Mouse (Mus musculus) CH12.LX (cell line): ENCODE data around the gene Qrfp. TPM values are rescaled to one million over a fixed set of nuclear protein-coding genes. Genes with fewer than 3 reads are reported as not detected.

Source experiments
- DNase-seq: peaks from one replicate; pipeline ENCODE4 v3.0.0-alpha.2; 2013; ENCODE audit errors: extremely low read depth
- H3K27ac ChIP-seq: 2 replicates; pipeline ENCODE4 v1.5.1; 2012; ENCODE audit warnings: low read depth, mild to moderate bottlenecking, control low read depth, moderate library complexity; ENCODE audit not compliant: insufficient read depth
- H3K27me3 ChIP-seq: replicated peaks from 2 replicates; pipeline ENCODE3; 2012; ENCODE audit warnings: inconsistent platforms
- H3K36me3 ChIP-seq, 2 experiments: replicated peaks in 1 of 2; 2 replicates each; pipeline versions ENCODE3 to v1.6.1; 2012; ENCODE audit warnings: inconsistent platforms in 1 of 2, low read length in 1 of 2, mild to moderate bottlenecking in 1 of 2, mixed read lengths in 1 of 2, moderate library complexity in 1 of 2; ENCODE audit not compliant: control insufficient read depth in 1 of 2, insufficient read depth in 1 of 2
- H3K4me1 ChIP-seq, 2 experiments: 2 replicates each; pipeline ENCODE4 v1.6.1; 2012; ENCODE audit warnings: inconsistent platforms in 1 of 2, moderate library complexity in 1 of 2; ENCODE audit not compliant: insufficient read depth in 2 of 2, control insufficient read depth in 1 of 2
- H3K4me2 ChIP-seq: 2 replicates; pipeline ENCODE4 v1.6.1; 2012; ENCODE audit warnings: low read depth, mild to moderate bottlenecking, control low read depth; ENCODE audit not compliant: poor library complexity, insufficient read depth, severe bottlenecking
- H3K4me3 ChIP-seq, 3 experiments: fragments of 150-350 bp in 1 of 3; sonication (generic) in 1 of 3; replicated peaks in 1 of 3; 2 replicates each; pipeline versions ENCODE3 to v1.5.1; 2011 to 2012; ENCODE audit warnings: low read depth in 2 of 3, low read length in 2 of 3, mild to moderate bottlenecking in 2 of 3, moderate library complexity in 2 of 3, control low read depth in 1 of 3, improper control_type of control experiment in 1 of 3, inconsistent platforms in 1 of 3, mixed read lengths in 1 of 3; ENCODE audit not compliant: poor library complexity in 1 of 3
- H3K79me2 ChIP-seq: replicated peaks from 2 replicates; pipeline ENCODE4 v1.6.1; 2012; ENCODE audit warnings: mild to moderate bottlenecking, moderate library complexity; ENCODE audit not compliant: control insufficient read depth, poor library complexity, insufficient read depth, severe bottlenecking; ENCODE audit errors: extremely low read depth
- H3K9ac ChIP-seq: 2 replicates; pipeline ENCODE4 v1.6.1; 2012; ENCODE audit warnings: low read depth, mild to moderate bottlenecking, control low read depth, moderate library complexity; ENCODE audit not compliant: insufficient read depth
- H3K9me3 ChIP-seq: replicated peaks from 2 replicates; pipeline ENCODE3; 2012; ENCODE audit warnings: low read length, inconsistent platforms, mixed read lengths
- CHD1 ChIP-seq: IDR thresholded peaks from 2 replicates; pipeline ENCODE4 v1.6.1; 2012; ENCODE audit warnings: low read depth, low read length, improper control_type of control experiment, inconsistent platforms
- CHD2 ChIP-seq: IDR thresholded peaks from 2 replicates; pipeline ENCODE4 v1.6.1; 2011; ENCODE audit warnings: low read length, improper control_type of control experiment
- CTCF ChIP-seq, 2 experiments: IDR thresholded peaks in 1 of 2; conservative IDR thresholded peaks in 1 of 2; 2 replicates each; pipeline ENCODE4 v1.5.1; 2011 to 2012; ENCODE audit warnings: low read depth in 2 of 2, low read length in 2 of 2, improper control_type of control experiment in 1 of 2, inconsistent platforms in 1 of 2, mild to moderate bottlenecking in 1 of 2, moderate library complexity in 1 of 2
- ELF1 ChIP-seq: IDR thresholded peaks from 2 replicates; pipeline ENCODE4 v1.6.1; 2014; ENCODE audit warnings: low read depth, mild to moderate bottlenecking, inconsistent platforms, low read length, improper control_type of control experiment
- JUN ChIP-seq: IDR thresholded peaks from 2 replicates; pipeline ENCODE4 v1.6.1; 2011; ENCODE audit warnings: low read depth, mild to moderate bottlenecking, low read length, improper control_type of control experiment, moderate library complexity; ENCODE audit not compliant: insufficient read depth
- MAFK ChIP-seq: IDR thresholded peaks from 2 replicates; pipeline ENCODE4 v1.6.1; 2011; ENCODE audit warnings: low read length, improper control_type of control experiment; ENCODE audit not compliant: insufficient replicate concordance
- MAX ChIP-seq: IDR thresholded peaks from 2 replicates; pipeline ENCODE4 v1.6.1; 2011; ENCODE audit warnings: low read length, improper control_type of control experiment
- NELFE ChIP-seq: IDR thresholded peaks from 2 replicates; pipeline ENCODE4 v1.6.1; 2011; ENCODE audit warnings: low read depth, low read length, improper control_type of control experiment
- NRF1 ChIP-seq: IDR thresholded peaks from 2 replicates; pipeline ENCODE4 v1.6.1; 2014; ENCODE audit warnings: low read depth, mild to moderate bottlenecking, inconsistent platforms, low read length, improper control_type of control experiment, moderate library complexity
- PAX5 ChIP-seq: IDR thresholded peaks from 2 replicates; pipeline ENCODE4 v1.6.1; 2012; ENCODE audit warnings: low read length, inconsistent platforms, mixed read lengths
- POLR2A ChIP-seq: IDR thresholded peaks from 2 replicates; pipeline ENCODE4 v1.6.1; 2011; ENCODE audit warnings: low read depth, mild to moderate bottlenecking, improper control_type of control experiment, low read length
- POLR2AphosphoS2 ChIP-seq: IDR thresholded peaks from 2 replicates; pipeline ENCODE4 v1.6.1; 2011; ENCODE audit warnings: low read depth, low read length, improper control_type of control experiment
- RAD21 ChIP-seq: IDR thresholded peaks from 2 replicates; pipeline ENCODE4 v1.6.1; 2011; ENCODE audit warnings: low read depth, mild to moderate bottlenecking, low read length, improper control_type of control experiment, moderate library complexity
- TBP ChIP-seq: conservative IDR thresholded peaks from 2 replicates; pipeline ENCODE4 v1.6.1; 2011; ENCODE audit warnings: low read depth, low read length, improper control_type of control experiment
- TCF12 ChIP-seq: IDR thresholded peaks from 2 replicates; pipeline ENCODE4 v1.6.1; 2014; ENCODE audit warnings: low read depth, mild to moderate bottlenecking, inconsistent platforms, low read length, improper control_type of control experiment
- ZC3H11A ChIP-seq: IDR thresholded peaks from 2 replicates; pipeline ENCODE4 v1.6.1; 2012; ENCODE audit warnings: low read depth, mild to moderate bottlenecking, inconsistent platforms, low read length, improper control_type of control experiment
- ZKSCAN1 ChIP-seq: IDR thresholded peaks from 2 replicates; pipeline ENCODE4 v1.6.1; 2012; ENCODE audit warnings: low read depth, inconsistent platforms, low read length, improper control_type of control experiment, borderline replicate concordance
- ZNF384 ChIP-seq: IDR thresholded peaks from 2 replicates; pipeline ENCODE4 v1.6.1; 2012; ENCODE audit warnings: low read depth, low read length, improper control_type of control experiment, inconsistent platforms
- dilution Hi-C: fragments of 300-500 bp; cut with MboI; formaldehyde crosslinking; loops from 2 replicates; pipeline ENCODE4 v1.14.3; 2020; ENCODE audit warnings: low sequenced_read_pairs; ENCODE audit not compliant: extremely low pct_unique_long_range_greater_than_20kb, extremely low pct_ligation_motif_present
- in situ Hi-C: fragments of 300-500 bp; cut with MboI; formaldehyde crosslinking; loops from 3 replicates; pipeline ENCODE4 v1.14.3; 2019; ENCODE audit warnings: low sequenced_read_pairs, low pct_ligation_motif_present, low pct_unique_long_range_greater_than_20kb, mixed read lengths
- polyA plus RNA-seq: library from polyadenylated mRNA; unstranded; fragments of >175 nt; gene quantifications from 2 replicates; pipeline ENCODE4 v1.2.1, GENCODE M21; 2012; ENCODE audit warnings: low read depth; ENCODE audit not compliant: insufficient read length
- total RNA-seq, 2 experiments: library from RNA; depleted of rRNA; stranded (reverse); fragments of 300-350 nt in 1 of 2; fragments of >200 nt in 1 of 2; gene quantifications; 2 replicates each; pipeline ENCODE4 v1.2.3; 2012 to 2014

Qrfp gene
- total and polyA plus RNA-seq, 3 experiments = not detected

DNA sequence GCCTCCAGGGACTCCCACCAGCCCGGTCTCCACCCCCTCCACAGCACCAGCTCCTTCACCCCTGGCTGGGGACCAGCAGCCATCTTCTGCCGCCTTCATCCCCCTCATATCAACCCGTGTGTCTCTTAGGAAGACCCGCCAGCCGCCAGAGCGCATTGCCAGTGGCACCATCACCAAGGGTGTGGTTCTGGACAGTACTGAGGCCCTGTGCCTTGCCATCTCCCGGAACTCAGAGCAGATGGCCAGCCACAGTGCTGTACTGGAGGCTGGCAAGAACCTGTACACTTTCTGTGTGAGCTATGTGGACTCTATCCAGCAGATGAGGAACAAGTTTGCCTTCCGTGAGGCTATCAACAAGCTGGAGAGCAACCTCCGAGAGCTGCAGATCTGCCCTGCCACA lies 9.0 kb downstream of the Qrfp start:
- no peak overlapping the region for H3K4me3 ChIP-seq
- no peaks in the 10 kb centered on the region for H3K27me3 ChIP-seq
- H3K9me3 ChIP-seq = no peaks in the 10 kb centered on the region
- no peak overlapping the region for H3K9ac ChIP-seq
- H3K79me2 ChIP-seq = no peaks in the 10 kb centered on the region
- H3K4me2 ChIP-seq = no peak overlapping the region
- dilution Hi-C loops (no loop called here), in situ Hi-C loops (no loop called here)
- H3K4me1 ChIP-seq = peaks cover 13 to 15% of the 10 kb centered on the region in 2 experiments
- TF ChIP-seq TCF12 (no peak), TBP (no peak), CTCF (conservative IDR thresholded peaks at IDR 0.05 in 1 of 2, IDR thresholded peaks at IDR 0.05 in 1 of 2; ENCODE audit: low read depth in 2 of 2, low read length in 2 of 2) (no peak), NRF1 (no peak), RAD21 (no peak), JUN (no peak), NELFE (no peak), PAX5 (no peak)
- H3K36me3 ChIP-seq = peaks cover 65 to 83% of the 10 kb centered on the region in 2 experiments
- H3K27ac ChIP-seq = no peak overlapping the region
- DNase-seq = no peak

DNA sequence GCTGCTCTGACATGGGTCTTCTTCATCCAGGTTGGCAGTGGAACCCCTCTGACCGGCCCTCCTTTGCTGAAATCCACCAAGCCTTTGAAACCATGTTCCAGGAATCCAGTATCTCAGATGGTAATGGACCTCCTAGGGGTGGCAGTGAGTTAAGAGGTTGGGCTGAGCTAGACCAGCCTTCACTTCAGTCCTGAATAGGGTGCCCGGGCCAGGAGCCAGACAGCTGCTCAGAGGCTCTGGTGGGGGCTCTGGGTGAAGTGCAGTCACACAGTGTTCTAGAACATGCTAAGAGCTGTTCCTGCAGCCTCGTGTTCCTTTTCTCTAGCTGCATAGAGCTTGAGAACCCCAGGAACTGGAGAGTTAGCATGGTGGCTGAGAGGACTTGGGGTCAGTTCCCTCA lies 13.4 kb downstream of the Qrfp start:
- in situ Hi-C loops (loop anchor here (25.0 kb wide), 1 partner anchor 310 kb away; no protein-coding TSS in a partner anchor), dilution Hi-C loops (no loop called here)
- no peak for DNase-seq
- H3K9me3 ChIP-seq = no peaks in the 10 kb centered on the region
- no peaks in the 10 kb centered on the region for H3K79me2 ChIP-seq
- TF ChIP-seq CHD2 (no peak), POLR2A (no peak), MAX (no peak), TCF12 (no peak), ZC3H11A (no peak), CHD1 (no peak), ZNF384 (no peak), ELF1 (no peak), TBP (no peak)
- no peak overlapping the region for H3K27ac ChIP-seq
- H3K36me3 ChIP-seq = peaks cover 67 to 92% of the 10 kb centered on the region in 2 experiments
- no peaks in the 10 kb centered on the region for H3K27me3 ChIP-seq
- peaks cover 8 to 13% of the 10 kb centered on the region in 2 experiments; a peak in 2 of 4 replicates for H3K4me1 ChIP-seq
- H3K4me3 ChIP-seq = no peak overlapping the region
- no peak overlapping the region for H3K9ac ChIP-seq
- H3K4me2 ChIP-seq = no peak overlapping the region

DNA sequence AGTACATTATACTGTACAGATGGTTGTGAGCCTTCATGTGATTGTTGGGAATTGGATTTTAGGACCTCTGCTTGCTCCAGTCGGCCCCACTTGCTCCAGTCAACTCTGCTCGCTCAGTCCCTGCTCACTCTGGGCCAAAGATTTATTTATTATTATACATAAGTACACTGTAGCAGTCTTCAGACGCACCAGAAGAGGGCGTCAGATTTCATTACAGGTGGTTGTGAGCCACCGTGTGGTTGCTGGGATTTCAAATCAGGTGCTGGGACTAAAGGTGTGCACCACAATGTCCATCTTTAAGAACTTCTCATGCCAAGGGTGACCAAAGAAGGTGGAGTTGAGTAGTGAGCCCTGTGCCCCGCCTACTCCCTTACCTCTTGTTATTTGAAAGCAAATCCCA lies 17.8 kb downstream of the Qrfp start:
- in situ Hi-C loops = loop anchor here (25.0 kb wide), 1 partner anchor 305 kb away; no protein-coding TSS in a partner anchor
- Histone ChIP-seq H3K79me2 (no peaks in the 10 kb centered on the region), H3K27me3 (no peaks in the 10 kb centered on the region), H3K4me1 (no peaks in the 10 kb centered on the region), H3K9me3 (no peaks in the 10 kb centered on the region), H3K9ac (no peak overlapping the region), H3K27ac (no peak overlapping the region), H3K4me3 (no peak overlapping the region), H3K4me2 (no peak overlapping the region)
- DNase-seq = no peak
- TF ChIP-seq MAFK = no peak
- TF ChIP-seq CTCF (conservative IDR thresholded peaks at IDR 0.05 in 1 of 2, IDR thresholded peaks at IDR 0.05 in 1 of 2; ENCODE audit: low read depth in 2 of 2, low read length in 2 of 2) = peak in 1 of 2 experiments; percentile 32; a peak in 1 of 4 replicates
- TF ChIP-seq ZKSCAN1 = no peak
- TF ChIP-seq POLR2AphosphoS2 = no peak
- TF ChIP-seq, all 38 proteins: peak for 1
- H3K36me3 ChIP-seq = peaks cover 48 to 87% of the 10 kb centered on the region in 2 experiments
- dilution Hi-C loops = no loop called here
